Mouse (Mus musculus) ES-Bruce4 (cell line): ENCODE results near the gene Slc2a10. TPM values are rescaled to one million over a fixed set of nuclear protein-coding genes. Genes with fewer than 3 reads are reported as not detected.
A peak's percentile ranks its signal among the peaks of the same experiment; 100 is the strongest.

ENCODE experiments used
- H3K27ac ChIP-seq: 2 replicates; pipeline ENCODE4 v1.5.1; 2012; ENCODE audit warnings: low read length, inconsistent platforms; ENCODE audit not compliant: insufficient read depth
- H3K27me3 ChIP-seq: 2 replicates; pipeline ENCODE4 v1.6.1; 2012; ENCODE audit warnings: mild to moderate bottlenecking, low read length, inconsistent platforms; ENCODE audit not compliant: control insufficient read depth, poor library complexity, insufficient read depth, severe bottlenecking
- H3K36me3 ChIP-seq: 2 replicates; pipeline ENCODE4 v1.6.1; 2012; ENCODE audit warnings: inconsistent platforms, mild to moderate bottlenecking, low read length, moderate library complexity; ENCODE audit not compliant: control insufficient read depth, poor library complexity, insufficient read depth, severe bottlenecking
- H3K4me1 ChIP-seq: one replicate; pipeline ENCODE4 v1.8.1; 2011; ENCODE audit warnings: low read length; ENCODE audit not compliant: control insufficient read depth, insufficient read depth
- H3K4me3 ChIP-seq: 2 replicates; pipeline ENCODE4 v1.5.1; 2011; ENCODE audit warnings: low read depth, mild to moderate bottlenecking, low read length
- H3K9ac ChIP-seq: 2 replicates; pipeline ENCODE4 v1.6.1; 2012; ENCODE audit warnings: low read depth, mild to moderate bottlenecking, inconsistent platforms; ENCODE audit not compliant: poor library complexity, severe bottlenecking
- H3K9me3 ChIP-seq: replicated peaks from 2 replicates; pipeline ENCODE4 v1.6.1; 2012; ENCODE audit warnings: mild to moderate bottlenecking, low read length, inconsistent platforms; ENCODE audit not compliant: control insufficient read depth, poor library complexity, insufficient read depth, severe bottlenecking
- CTCF ChIP-seq: IDR thresholded peaks from one replicate; pipeline ENCODE4 v1.8.1; 2011; ENCODE audit warnings: low read depth, low read length
- EP300 ChIP-seq: IDR thresholded peaks from 2 replicates; pipeline ENCODE4 v1.6.1; 2011; ENCODE audit warnings: low read depth, low read length; ENCODE audit not compliant: insufficient read depth
- POLR2A ChIP-seq: IDR thresholded peaks from one replicate; pipeline ENCODE4 v1.8.1; 2011; ENCODE audit warnings: low read length; ENCODE audit not compliant: insufficient read depth
- polyA plus RNA-seq: library from polyadenylated mRNA; stranded (reverse); fragments of >200 nt; gene quantifications from 2 replicates; pipeline ENCODE4 v1.2.4, GENCODE M21; 2011; ENCODE audit warnings: low read depth; ENCODE audit not compliant: missing spikeins, insufficient read depth, insufficient read length

Slc2a10 gene
- polyA plus RNA-seq, 1 experiment = 0.22 TPM

DNA sequence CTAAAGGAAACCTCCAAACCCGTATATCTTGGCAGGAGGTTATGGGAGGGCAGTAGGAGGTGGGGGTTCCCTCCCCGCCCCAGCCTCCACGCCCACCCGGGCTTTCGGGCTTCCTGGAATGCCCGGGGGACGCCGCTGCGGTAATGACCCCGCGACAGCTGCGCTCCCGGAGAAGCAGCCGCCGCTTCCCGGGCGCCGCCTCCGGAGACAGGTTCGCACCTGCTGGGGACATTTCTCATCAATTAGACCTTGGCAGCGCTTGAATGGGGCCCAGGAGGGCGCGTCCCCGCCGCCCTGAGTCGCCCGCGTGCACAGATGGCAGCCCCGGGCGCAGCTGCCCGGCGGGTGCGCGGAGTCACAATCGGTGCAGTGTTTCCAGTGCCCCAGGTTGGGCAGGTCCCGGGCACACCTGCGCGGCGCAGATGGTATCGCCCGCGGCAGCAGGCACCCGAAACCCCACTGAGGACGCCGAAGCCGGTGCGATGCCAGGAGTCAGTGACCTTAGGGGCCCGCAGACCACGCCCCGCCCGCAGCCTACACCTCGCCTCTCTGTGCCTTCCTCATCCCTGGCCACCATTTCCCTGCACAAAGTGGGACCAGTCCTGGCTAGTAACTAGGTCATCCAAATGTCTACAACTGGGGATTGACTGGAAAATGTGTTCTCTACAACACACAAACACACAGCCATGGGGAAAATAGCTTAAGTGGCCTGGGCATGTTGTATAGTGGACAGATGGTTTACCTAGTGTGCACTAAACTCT, 59.9 kb downstream of the Slc2a10 start:
- Histone ChIP-seq H3K9me3 (no peaks in the 10 kb centered on the region), H3K27ac (no peak overlapping the region), H3K36me3 (no peaks in the 10 kb centered on the region), H3K4me1 (no peaks in the 10 kb centered on the region), H3K4me3 (peak overlapping the region; percentile 45), H3K9ac (peak overlapping the region; percentile 32; the same call in 1 of the 2 replicates), H3K27me3 (no peaks in the 10 kb centered on the region; the same call in 1 of the 2 replicates)
- TF ChIP-seq CTCF = no peak
- TF ChIP-seq EP300 = no peak
- no peak for TF ChIP-seq POLR2A

DNA sequence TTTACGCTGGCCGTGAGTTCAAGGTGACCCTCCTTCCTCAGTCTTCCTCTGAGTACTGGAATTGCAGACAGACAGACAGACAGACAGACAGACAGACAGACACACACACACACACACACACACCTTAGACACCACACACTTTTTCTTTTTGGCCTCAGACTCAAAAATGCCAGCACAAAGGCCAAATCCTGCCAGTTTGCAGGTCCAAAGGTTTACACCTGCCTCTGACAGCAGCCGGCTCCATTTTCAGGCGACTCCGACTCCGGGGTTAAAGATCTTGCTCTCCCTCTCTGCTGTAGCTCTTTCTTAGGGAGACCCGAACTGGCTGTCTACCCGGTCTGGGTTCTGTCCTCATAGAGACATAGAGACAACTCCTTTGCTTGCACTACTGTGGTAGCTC, 60.5 kb downstream of the Slc2a10 start:
- Histone ChIP-seq H3K36me3 (no peaks in the 10 kb centered on the region), H3K9me3 (no peaks in the 10 kb centered on the region), H3K4me3 (no peak overlapping the region), H3K27ac (no peak overlapping the region), H3K9ac (no peak overlapping the region), H3K27me3 (no peaks in the 10 kb centered on the region; the same call in 1 of the 2 replicates), H3K4me1 (no peaks in the 10 kb centered on the region)
- no peak for TF ChIP-seq CTCF
- no peak for TF ChIP-seq EP300
- no peak for TF ChIP-seq POLR2A

DNA sequence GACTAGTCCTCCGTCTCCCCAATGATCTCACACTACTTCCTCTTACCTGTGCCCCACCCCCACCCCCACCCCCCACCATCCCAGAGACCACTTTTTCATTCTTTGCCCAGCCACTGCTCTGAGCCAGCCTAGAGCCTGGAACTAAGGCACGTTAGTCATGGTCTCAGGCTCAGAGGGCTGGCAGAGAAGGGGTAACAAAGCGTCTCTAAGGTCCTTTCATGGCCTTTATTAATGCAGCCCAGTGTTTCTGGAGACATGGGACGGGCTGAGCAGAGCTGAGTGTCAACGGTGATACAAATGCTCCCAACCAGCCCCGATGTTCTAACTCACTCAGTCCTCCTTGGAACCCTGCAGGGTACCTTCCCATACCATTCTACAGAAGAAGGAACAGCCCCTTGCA, 61.0 kb downstream of the Slc2a10 start:
- no peaks in the 10 kb centered on the region for H3K4me1 ChIP-seq
- no peak overlapping the region for H3K4me3 ChIP-seq
- no peaks in the 10 kb centered on the region for H3K9me3 ChIP-seq
- H3K27ac ChIP-seq = no peak overlapping the region
- H3K36me3 ChIP-seq = no peaks in the 10 kb centered on the region
- TF ChIP-seq POLR2A (no peak), CTCF (no peak), EP300 (no peak)
- H3K9ac ChIP-seq = no peak overlapping the region
- no peaks in the 10 kb centered on the region; the same call in 1 of the 2 replicates for H3K27me3 ChIP-seq

- TF ChIP-seq POLR2A (no peak), EP300 (no peak), CTCF (no peak)
- no peak overlapping the region for H3K27ac ChIP-seq
- H3K4me1 ChIP-seq = no peaks in the 10 kb centered on the region
These were observed 63.3 kb downstream of the Slc2a10 start for GRCm38 (mm10) chr2:165566898-165567297.

DNA sequence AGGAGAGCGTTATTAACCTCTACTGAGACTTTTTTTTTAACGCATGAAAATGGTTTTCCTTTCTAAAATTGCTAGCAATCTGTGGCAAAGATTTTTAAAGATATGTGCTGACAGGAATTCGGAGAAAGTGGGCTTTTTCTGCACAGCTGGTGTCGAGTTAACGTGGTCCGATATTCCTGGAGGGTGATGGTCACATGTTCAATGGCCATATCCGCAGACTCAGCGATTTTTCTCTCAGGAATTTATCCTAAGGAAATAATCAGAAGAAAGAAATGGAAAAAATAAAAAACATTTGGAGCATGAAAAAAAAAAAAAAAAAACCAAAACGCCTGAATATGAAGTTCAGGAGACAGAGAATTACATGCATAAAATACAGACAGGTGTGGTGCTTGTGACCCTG, 64.2 kb downstream of the Slc2a10 start:
- Histone ChIP-seq H3K27me3 (no peaks in the 10 kb centered on the region; the same call in 1 of the 2 replicates), H3K9ac (no peak overlapping the region), H3K27ac (no peak overlapping the region), H3K36me3 (no peaks in the 10 kb centered on the region), H3K4me3 (no peak overlapping the region), H3K9me3 (no peaks in the 10 kb centered on the region), H3K4me1 (no peaks in the 10 kb centered on the region)
- TF ChIP-seq CTCF (no peak), POLR2A (no peak), EP300 (no peak)

More at GRCm38 (mm10) chr2:165566898-165567297, 63.3 kb downstream of the Slc2a10 start:
- Histone ChIP-seq H3K9me3 (no peaks in the 10 kb centered on the region), H3K4me3 (no peak overlapping the region), H3K36me3 (no peaks in the 10 kb centered on the region), H3K27me3 (no peaks in the 10 kb centered on the region; the same call in 1 of the 2 replicates), H3K9ac (no peak overlapping the region)

GRCm38 (mm10) chr2:165568911-165569310, 65.3 kb downstream of the Slc2a10 start:
- Histone ChIP-seq H3K27me3 (no peaks in the 10 kb centered on the region), H3K36me3 (no peaks in the 10 kb centered on the region), H3K4me1 (no peaks in the 10 kb centered on the region), H3K9me3 (no peaks in the 10 kb centered on the region), H3K27ac (no peak overlapping the region), H3K9ac (no peak overlapping the region), H3K4me3 (no peak overlapping the region)
- TF ChIP-seq POLR2A = no peak
- TF ChIP-seq CTCF = no peak
- TF ChIP-seq EP300 = no peak

Other genes starting within 250 kb of the Slc2a10 start
- 24.6 and 29.5 TPM in 2 replicates for gene Slc35c2, start 215.9 kb upstream of the Slc2a10 start, polyA plus RNA-seq
- gene Elmo2, start 177.3 kb upstream of the Slc2a10 start, polyA plus RNA-seq = 43.3 and 43.6 TPM in 2 replicates
- gene Zfp663, start 135.1 kb upstream of the Slc2a10 start, polyA plus RNA-seq = not detected in 2 replicates
- gene Zfp334, start 115.5 kb upstream of the Slc2a10 start, polyA plus RNA-seq = 7.3 and 7.5 TPM in 2 replicates
- gene Ocstamp, start 103.4 kb upstream of the Slc2a10 start, polyA plus RNA-seq = 0.24 TPM in 1 of 2 replicates, not detected in the other
- gene Slc13a3, start 30.6 kb upstream of the Slc2a10 start, polyA plus RNA-seq = not detected in 2 replicates
- 10.7 and 11.8 TPM in 2 replicates for gene Trp53rka, start 10.5 kb upstream of the Slc2a10 start, polyA plus RNA-seq
- gene Eya2, start 91.2 kb downstream of the Slc2a10 start, polyA plus RNA-seq = 1.3 and 3.2 TPM in 2 replicates